Mouse (Mus musculus) retina, embryonic 14.5 days (tissue): ENCODE measurements around the gene Gm7694.

Experiments used
- DNase-seq: peaks from one replicate; pipeline ENCODE4 v3.0.0-alpha.2; 2015; ENCODE audit warnings: low spot score

The Gm7694 gene

GRCm38 (mm10) chr1:170306232-170306631 is at the start of gene Gm7694:
Gm7694 (minus strand) TSS chr1:170306332.
- DNase-seq: no peak

- no peak for DNase-seq
Observed at GRCm38 (mm10) chr1:170353335-170353734, 47.2 kb upstream of the Gm7694 start.

- DNase-seq: no peak
Observed at GRCm38 (mm10) chr1:170351080-170351479, 44.9 kb upstream of the Gm7694 start.

- no peak for DNase-seq
Observed at GRCm38 (mm10) chr1:170346266-170346665, 40.1 kb upstream of the Gm7694 start.

GRCm38 (mm10) chr1:170343906-170344305 is 37.8 kb upstream of the Gm7694 start:
- no peak for DNase-seq

- DNase-seq: no peak
Observed at GRCm38 (mm10) chr1:170343081-170343480, 36.9 kb upstream of the Gm7694 start.

- no peak for DNase-seq
Observed at GRCm38 (mm10) chr1:170339943-170340342, 33.8 kb upstream of the Gm7694 start.

GRCm38 (mm10) chr1:170332775-170333174 is 26.6 kb upstream of the Gm7694 start:
- no peak for DNase-seq

- no peak for DNase-seq
Observed at GRCm38 (mm10) chr1:170331926-170332325, 25.8 kb upstream of the Gm7694 start.

- no peak for DNase-seq
Observed at GRCm38 (mm10) chr1:170325277-170325676, 19.1 kb upstream of the Gm7694 start.

- no peak for DNase-seq
Observed at GRCm38 (mm10) chr1:170324312-170324711, 18.2 kb upstream of the Gm7694 start.

- no peak for DNase-seq
Observed at GRCm38 (mm10) chr1:170323001-170323400, 16.9 kb upstream of the Gm7694 start.

- DNase-seq: no peak
Observed at GRCm38 (mm10) chr1:170322046-170322445, 15.9 kb upstream of the Gm7694 start.

GRCm38 (mm10) chr1:170311431-170311830 is 5.3 kb upstream of the Gm7694 start:
- DNase-seq: no peak

- no peak for DNase-seq
Observed at GRCm38 (mm10) chr1:170308503-170308902, 2.4 kb upstream of the Gm7694 start, which contains the start of gene Spata46. Spata46 (plus strand) TSS chr1:170308803.

GRCm38 (mm10) chr1:170305002-170305401 is 1.1 kb downstream of the Gm7694 start:
- DNase-seq: no peak

- DNase-seq: peak; percentile 66
Observed at GRCm38 (mm10) chr1:170303103-170303502, 3.0 kb downstream of the Gm7694 start.

GRCm38 (mm10) chr1:170302456-170302855 is 3.7 kb downstream of the Gm7694 start:
- no peak for DNase-seq

- DNase-seq: peak; percentile 28
Observed at GRCm38 (mm10) chr1:170301686-170302085, 4.4 kb downstream of the Gm7694 start.

- no peak for DNase-seq
Observed at GRCm38 (mm10) chr1:170299496-170299895, 6.6 kb downstream of the Gm7694 start.

- no peak for DNase-seq
Observed at GRCm38 (mm10) chr1:170294786-170295570, 11.2 kb downstream of the Gm7694 start.

- no peak for DNase-seq
Observed at GRCm38 (mm10) chr1:170293257-170293656, 12.9 kb downstream of the Gm7694 start.

- peak; percentile 88 for DNase-seq
Observed at GRCm38 (mm10) chr1:170292239-170292951, 13.7 kb downstream of the Gm7694 start.
